Mouse (Mus musculus) liver, postnatal 0 days (tissue): ENCODE results near the gene Hist1h2bk.

Experiments
- CTCF ChIP-seq: sonication (generic); IDR thresholded peaks from 2 replicates; pipeline ENCODE4 v1.5.1; 2016; ENCODE audit warnings: antibody characterized with exemption, low read depth
- EP300 ChIP-seq: IDR thresholded peaks from 2 replicates; pipeline ENCODE4 v1.6.1; 2016; ENCODE audit warnings: antibody characterized with exemption, low read depth, mild to moderate bottlenecking

DNA sequence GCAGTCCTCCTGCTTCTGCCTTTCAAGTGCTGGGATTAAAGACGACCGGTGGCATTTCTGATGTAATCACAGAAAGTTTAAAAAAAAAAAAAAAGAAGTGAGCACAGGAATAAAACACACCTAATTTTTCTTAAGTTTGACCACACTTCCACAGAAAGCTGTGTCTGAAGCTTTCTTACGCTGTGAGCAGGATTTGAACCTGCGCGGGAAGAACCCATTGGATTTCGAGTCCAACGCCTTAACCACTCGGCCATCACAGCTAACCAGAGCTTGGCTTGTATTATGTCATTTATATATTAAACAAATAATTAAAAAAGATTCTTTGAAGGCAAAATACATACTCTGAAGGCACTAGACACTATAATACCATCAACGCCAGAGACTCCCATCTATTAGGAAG lies 13.4 kb upstream of the Hist1h2bk start:
- TF ChIP-seq EP300 (peak; percentile 62), CTCF (no peak)
